Mouse (Mus musculus): ENCODE measurements at regions not wholly inside any gene's neighbourhood (a gene's known extent, or its start where the extent isn't known, plus 50 kb on each side); places are given as distances from the start of the nearest gene placed in this dataset.
A peak's percentile ranks its signal among the peaks of the same experiment; 100 is the strongest.

GRCm38 (mm10) chr7:145135971-145136370 is 71.9 kb downstream of the 1810010D01Rik start:
- DNase-seq (ENCODE audit: extremely low read depth), result no peak
- Histone ChIP-seq H3K9me3 (replicated peaks; ENCODE audit: low read length) (peaks cover 33% of the 10 kb centered on the region), H3K27me3 (replicated peaks) (peaks cover 65% of the 10 kb centered on the region), H3K9ac (ENCODE audit: insufficient read depth, low read depth) (no peak overlapping the region), H3K4me1 (ENCODE audit: control insufficient read depth in 1 of 2, insufficient read depth in 2 of 2) (peaks cover 0 to 7% of the 10 kb centered on the region in 2 experiments; a peak in 2 of 4 replicates), H3K4me3 (replicated peaks in 1 of 3; ENCODE audit: low read depth in 2 of 3, low read length in 2 of 3, poor library complexity in 1 of 3) (no peak overlapping the region), H3K79me2 (replicated peaks; ENCODE audit: control insufficient read depth, extremely low read depth, insufficient read depth, poor library complexity, severe bottlenecking) (no peaks in the 10 kb centered on the region), H3K4me2 (ENCODE audit: insufficient read depth, low read depth, poor library complexity, severe bottlenecking) (no peak overlapping the region), H3K36me3 (replicated peaks in 1 of 2; ENCODE audit: control insufficient read depth in 1 of 2, insufficient read depth in 1 of 2, low read length in 1 of 2) (no peaks in the 10 kb centered on the region), H3K27ac (ENCODE audit: insufficient read depth, low read depth) (no peak overlapping the region)
- TF ChIP-seq PAX5 (IDR thresholded peaks at IDR 0.05; ENCODE audit: low read length), result no peak
- no peak for TF ChIP-seq UBTF (IDR thresholded peaks at IDR 0.05; ENCODE audit: low read depth, low read length)
- TF ChIP-seq POLR2A (IDR thresholded peaks at IDR 0.05; ENCODE audit: low read depth, low read length), result no peak
- TF ChIP-seq ZMIZ1 (IDR thresholded peaks at IDR 0.05; ENCODE audit: low read depth, low read length), result no peak
- TF ChIP-seq MAFK (IDR thresholded peaks at IDR 0.05; ENCODE audit: insufficient replicate concordance, low read length), result no peak
- TF ChIP-seq IRF4 (IDR thresholded peaks at IDR 0.05; ENCODE audit: low read depth, low read length), result no peak
- no peak for TF ChIP-seq MAZ (IDR thresholded peaks at IDR 0.05; ENCODE audit: low read depth, low read length)
- in situ Hi-C loops (cut with MboI; ENCODE audit: low pct_ligation_motif_present, low pct_unique_long_range_greater_than_20kb, low sequenced_read_pairs) (no loop called here), dilution Hi-C loops (cut with MboI; ENCODE audit: extremely low pct_ligation_motif_present, extremely low pct_unique_long_range_greater_than_20kb, low sequenced_read_pairs) (no loop called here)

DNA sequence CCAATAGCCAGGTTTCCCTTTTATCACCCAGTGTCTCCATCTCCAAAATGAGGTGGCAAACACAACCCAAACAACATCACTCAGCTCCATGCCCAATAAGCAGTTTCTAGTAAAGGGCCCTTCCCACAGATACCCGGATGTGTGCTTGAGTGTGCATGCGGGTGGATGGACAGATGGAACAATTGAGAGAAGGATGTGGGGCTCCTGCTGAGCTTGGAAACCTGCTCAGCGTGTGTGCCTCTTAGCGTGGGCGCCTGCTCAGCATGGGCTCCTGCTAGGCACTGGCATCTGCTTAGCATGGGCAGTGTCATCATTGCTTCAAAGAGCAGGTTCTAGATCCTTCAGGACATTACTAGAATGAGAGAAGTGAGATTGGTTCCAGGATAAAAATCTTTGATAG is 75.4 kb downstream of the 1810010D01Rik start:
- Histone ChIP-seq H3K9me3 (replicated peaks; ENCODE audit: low read length) (peaks cover 8% of the 10 kb centered on the region), H3K27me3 (replicated peaks) (peaks cover 79% of the 10 kb centered on the region), H3K27ac (ENCODE audit: insufficient read depth, low read depth) (no peak overlapping the region), H3K36me3 (replicated peaks in 1 of 2; ENCODE audit: control insufficient read depth in 1 of 2, insufficient read depth in 1 of 2, low read length in 1 of 2) (no peaks in the 10 kb centered on the region), H3K4me1 (ENCODE audit: control insufficient read depth in 1 of 2, insufficient read depth in 2 of 2) (peaks cover 0 to 7% of the 10 kb centered on the region in 2 experiments; a peak in 2 of 4 replicates), H3K4me3 (replicated peaks in 1 of 3; ENCODE audit: low read depth in 2 of 3, low read length in 2 of 3, poor library complexity in 1 of 3) (no peak overlapping the region), H3K79me2 (replicated peaks; ENCODE audit: control insufficient read depth, extremely low read depth, insufficient read depth, poor library complexity, severe bottlenecking) (no peaks in the 10 kb centered on the region), H3K4me2 (ENCODE audit: insufficient read depth, low read depth, poor library complexity, severe bottlenecking) (no peak overlapping the region), H3K9ac (ENCODE audit: insufficient read depth, low read depth) (no peak overlapping the region)
- in situ Hi-C loops (cut with MboI; ENCODE audit: low pct_ligation_motif_present, low pct_unique_long_range_greater_than_20kb, low sequenced_read_pairs), result no loop called here
- dilution Hi-C loops (cut with MboI; ENCODE audit: extremely low pct_ligation_motif_present, extremely low pct_unique_long_range_greater_than_20kb, low sequenced_read_pairs), result no loop called here
- TF ChIP-seq RAD21 (IDR thresholded peaks at IDR 0.05; ENCODE audit: low read depth, low read length) (no peak), CHD2 (IDR thresholded peaks at IDR 0.05; ENCODE audit: low read length) (no peak), ZKSCAN1 (IDR thresholded peaks at IDR 0.05; ENCODE audit: borderline replicate concordance, low read depth, low read length) (no peak), USF2 (conservative IDR thresholded peaks at IDR 0.05; ENCODE audit: low read depth, low read length) (no peak)
- DNase-seq (ENCODE audit: extremely low read depth), result no peak

GRCm38 (mm10) chr7:145131438-145132159 is 76.3 kb downstream of the 1810010D01Rik start:
- peaks cover 82% of the 10 kb centered on the region for H3K27me3 ChIP-seq (replicated peaks)
- H3K9me3 ChIP-seq (replicated peaks; ENCODE audit: low read length), result peaks cover under 1% of the 10 kb centered on the region
- H3K79me2 ChIP-seq (replicated peaks; ENCODE audit: control insufficient read depth, extremely low read depth, insufficient read depth, poor library complexity, severe bottlenecking), result no peaks in the 10 kb centered on the region
- in situ Hi-C loops (cut with MboI; ENCODE audit: low pct_ligation_motif_present, low pct_unique_long_range_greater_than_20kb, low sequenced_read_pairs), result no loop called here
- no peak overlapping the region for H3K9ac ChIP-seq (ENCODE audit: insufficient read depth, low read depth)
- dilution Hi-C loops (cut with MboI; ENCODE audit: extremely low pct_ligation_motif_present, extremely low pct_unique_long_range_greater_than_20kb, low sequenced_read_pairs), result no loop called here
- peaks cover 0 to 7% of the 10 kb centered on the region in 2 experiments; a peak in 2 of 4 replicates for H3K4me1 ChIP-seq (ENCODE audit: control insufficient read depth in 1 of 2, insufficient read depth in 2 of 2)
- H3K4me2 ChIP-seq (ENCODE audit: insufficient read depth, low read depth, poor library complexity, severe bottlenecking), result no peak overlapping the region
- H3K27ac ChIP-seq (ENCODE audit: insufficient read depth, low read depth), result no peak overlapping the region
- no peak overlapping the region for H3K4me3 ChIP-seq (replicated peaks in 1 of 3; ENCODE audit: low read depth in 2 of 3, low read length in 2 of 3, poor library complexity in 1 of 3)
- no peaks in the 10 kb centered on the region for H3K36me3 ChIP-seq (replicated peaks in 1 of 2; ENCODE audit: control insufficient read depth in 1 of 2, insufficient read depth in 1 of 2, low read length in 1 of 2)
- no peak for DNase-seq (ENCODE audit: extremely low read depth)
- TF ChIP-seq PAX5 (IDR thresholded peaks at IDR 0.05; ENCODE audit: low read length) (no peak), JUND (conservative IDR thresholded peaks at IDR 0.05; ENCODE audit: low read depth, low read length) (no peak), ZMIZ1 (IDR thresholded peaks at IDR 0.05; ENCODE audit: low read depth, low read length) (no peak), CTCF (conservative IDR thresholded peaks at IDR 0.05 in 1 of 2, IDR thresholded peaks at IDR 0.05 in 1 of 2; ENCODE audit: low read depth in 2 of 2, low read length in 2 of 2) (0 out of 4 replicates have a peak, but pooled peaks of 1 of the 2 experiments have one; percentile 8)
